Mouse (Mus musculus): ENCODE results near the gene Ndufc2. TPM values are rescaled to one million over a fixed set of nuclear protein-coding genes. Genes with fewer than 3 reads are reported as not detected.

The Ndufc2 gene
- 324 and 325 TPM in 2 replicates for polyA plus RNA-seq (2015; fragmentation: Nextera tagmentation; extraction: Ambion mirVana)

GRCm38 (mm10) chr7:97399960-97400715 is at the start of gene Ndufc2:
Ndufc2 (plus strand) TSS chr7:97400003.
- peak within 1 kb of the TSS; percentile 81 for H3K4me2 ChIP-seq (replicated peaks; ENCODE audit: low read depth, low read length)
- ATAC-seq (ENCODE audit: low FRiP score, low TSS enrichment): peak; percentile 95
- peak within 1 kb of the TSS; percentile 97 for H3K9ac ChIP-seq (replicated peaks; ENCODE audit: low read length)
- H3K4me1 ChIP-seq (ENCODE audit: insufficient read depth, low read length): peaks cover 11% of the 10 kb centered on the region; the same call in 1 of the 2 replicates
- peak within 1 kb of the TSS; percentile 97 for H3K4me3 ChIP-seq (ENCODE audit: low read length)
- under 1% methylated on average over 54 of the region's 54 CpGs for WGBS
- H3K27ac ChIP-seq (ENCODE audit: low read length): peak within 1 kb of the TSS; percentile 92
- no peaks in the 10 kb centered on the region for H3K27me3 ChIP-seq (ENCODE audit: insufficient read depth, low read length)
- H3K9me3 ChIP-seq (ENCODE audit: low read length): peaks cover 6% of the 10 kb centered on the region; the same call in 1 of the 2 replicates
- peaks cover 11% of the 10 kb centered on the region; the same call in 1 of the 2 replicates for H3K36me3 ChIP-seq (ENCODE audit: insufficient read depth, low read length)

GRCm38 (mm10) chr7:97350891-97351290 is 48.9 kb upstream of the Ndufc2 start:
- Histone ChIP-seq H3K4me2 (replicated peaks; ENCODE audit: low read depth, low read length) (no peak overlapping the region), H3K9ac (replicated peaks; ENCODE audit: low read length) (no peak overlapping the region), H3K27ac (ENCODE audit: low read length) (no peak overlapping the region), H3K4me1 (ENCODE audit: insufficient read depth, low read length) (no peaks in the 10 kb centered on the region), H3K36me3 (ENCODE audit: insufficient read depth, low read length) (0 out of 2 replicates have a peak, but pooled peaks cover 4% of the 10 kb centered on the region), H3K27me3 (ENCODE audit: insufficient read depth, low read length) (no peaks in the 10 kb centered on the region), H3K9me3 (ENCODE audit: low read length) (no peaks in the 10 kb centered on the region), H3K4me3 (ENCODE audit: low read length) (no peak overlapping the region)
- WGBS: 92% methylated on average over 5 of the region's 5 CpGs
- no peak for ATAC-seq (ENCODE audit: low FRiP score, low TSS enrichment)

DNA sequence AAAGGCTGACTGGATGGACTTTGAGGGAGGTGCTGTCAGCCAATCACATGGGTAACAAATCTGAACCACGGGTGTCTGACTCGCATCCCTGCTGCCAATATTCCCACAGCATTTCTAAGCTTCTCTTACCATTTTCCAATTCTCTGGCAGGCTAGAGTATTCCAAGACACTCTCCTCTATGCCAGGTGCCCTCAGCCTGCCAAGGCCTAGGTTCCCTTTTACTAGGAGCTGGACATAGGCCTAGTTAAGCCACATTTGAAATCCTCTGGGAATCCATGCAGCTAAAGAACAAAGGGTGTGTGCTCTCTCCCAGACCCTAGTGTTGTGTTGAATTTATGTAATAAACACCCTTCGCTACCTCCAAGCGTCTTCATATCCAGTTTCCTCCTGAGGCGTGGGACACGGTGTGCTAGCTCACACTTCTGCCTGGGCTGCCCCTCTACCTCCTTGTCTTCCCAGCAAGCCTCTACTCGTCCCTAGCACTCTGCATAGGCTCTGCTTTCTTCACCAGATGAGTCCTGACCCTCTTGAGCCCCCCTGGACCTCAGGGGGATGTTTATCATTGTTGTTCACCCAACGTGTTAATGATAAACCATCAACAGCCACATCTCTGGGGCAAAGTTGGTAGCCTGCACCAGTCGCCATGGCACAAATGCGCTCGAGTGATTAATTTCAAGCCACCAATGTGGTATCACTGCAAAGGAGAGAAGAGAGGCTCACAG is 47.9 kb upstream of the Ndufc2 start:
- H3K4me3 ChIP-seq (ENCODE audit: low read length): no peak overlapping the region
- no peak overlapping the region for H3K27ac ChIP-seq (ENCODE audit: low read length)
- H3K9ac ChIP-seq (replicated peaks; ENCODE audit: low read length): no peak overlapping the region
- H3K4me2 ChIP-seq (replicated peaks; ENCODE audit: low read depth, low read length): no peak overlapping the region
- ATAC-seq (ENCODE audit: low FRiP score, low TSS enrichment): no peak
- H3K9me3 ChIP-seq (ENCODE audit: low read length): no peaks in the 10 kb centered on the region
- H3K27me3 ChIP-seq (ENCODE audit: insufficient read depth, low read length): no peaks in the 10 kb centered on the region
- H3K36me3 ChIP-seq (ENCODE audit: insufficient read depth, low read length): 0 out of 2 replicates have a peak, but pooled peaks cover 4% of the 10 kb centered on the region
- no peaks in the 10 kb centered on the region for H3K4me1 ChIP-seq (ENCODE audit: insufficient read depth, low read length)
- 84% methylated on average over 11 of the region's 11 CpGs for WGBS

DNA sequence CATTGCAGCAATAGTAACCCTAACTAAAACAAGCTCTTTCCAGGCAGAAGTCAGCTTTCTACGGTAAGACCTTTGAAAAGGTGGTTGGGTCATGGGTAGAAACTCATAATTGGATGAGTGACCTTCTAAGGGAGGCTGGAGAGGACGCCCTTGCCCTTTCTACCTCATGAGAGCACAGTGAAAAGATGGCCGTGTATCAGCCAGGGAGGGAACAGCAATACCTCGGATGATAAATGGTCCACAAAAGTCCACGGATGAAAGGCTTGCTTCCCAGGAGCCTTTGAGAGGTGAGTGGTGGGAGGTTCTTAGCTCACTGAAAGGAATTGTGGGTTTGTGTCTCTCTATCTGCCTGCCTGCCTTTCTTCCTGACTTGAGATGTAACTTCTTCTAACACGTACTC is 46.4 kb upstream of the Ndufc2 start:
- H3K4me2 ChIP-seq (replicated peaks; ENCODE audit: low read depth, low read length): no peak overlapping the region
- H3K4me1 ChIP-seq (ENCODE audit: insufficient read depth, low read length): no peaks in the 10 kb centered on the region
- no peak for ATAC-seq (ENCODE audit: low FRiP score, low TSS enrichment)
- no peak overlapping the region for H3K4me3 ChIP-seq (ENCODE audit: low read length)
- 0 out of 2 replicates have a peak, but pooled peaks cover 4% of the 10 kb centered on the region for H3K36me3 ChIP-seq (ENCODE audit: insufficient read depth, low read length)
- H3K9ac ChIP-seq (replicated peaks; ENCODE audit: low read length): no peak overlapping the region
- 84% methylated on average over 6 of the region's 6 CpGs for WGBS
- no peaks in the 10 kb centered on the region for H3K9me3 ChIP-seq (ENCODE audit: low read length)
- H3K27me3 ChIP-seq (ENCODE audit: insufficient read depth, low read length): no peaks in the 10 kb centered on the region
- H3K27ac ChIP-seq (ENCODE audit: low read length): no peak overlapping the region

GRCm38 (mm10) chr7:97355068-97355841 is 44.5 kb upstream of the Ndufc2 start:
- 45% methylated on average over 13 of the region's 13 CpGs for WGBS
- Histone ChIP-seq H3K27ac (ENCODE audit: low read length) (no peak overlapping the region), H3K36me3 (ENCODE audit: insufficient read depth, low read length) (no peaks in the 10 kb centered on the region), H3K9me3 (ENCODE audit: low read length) (no peaks in the 10 kb centered on the region), H3K9ac (replicated peaks; ENCODE audit: low read length) (no peak overlapping the region), H3K4me1 (ENCODE audit: insufficient read depth, low read length) (no peaks in the 10 kb centered on the region), H3K27me3 (ENCODE audit: insufficient read depth, low read length) (no peaks in the 10 kb centered on the region), H3K4me3 (ENCODE audit: low read length) (no peak overlapping the region), H3K4me2 (replicated peaks; ENCODE audit: low read depth, low read length) (no peak overlapping the region)
- ATAC-seq (ENCODE audit: low FRiP score, low TSS enrichment): no peak

DNA sequence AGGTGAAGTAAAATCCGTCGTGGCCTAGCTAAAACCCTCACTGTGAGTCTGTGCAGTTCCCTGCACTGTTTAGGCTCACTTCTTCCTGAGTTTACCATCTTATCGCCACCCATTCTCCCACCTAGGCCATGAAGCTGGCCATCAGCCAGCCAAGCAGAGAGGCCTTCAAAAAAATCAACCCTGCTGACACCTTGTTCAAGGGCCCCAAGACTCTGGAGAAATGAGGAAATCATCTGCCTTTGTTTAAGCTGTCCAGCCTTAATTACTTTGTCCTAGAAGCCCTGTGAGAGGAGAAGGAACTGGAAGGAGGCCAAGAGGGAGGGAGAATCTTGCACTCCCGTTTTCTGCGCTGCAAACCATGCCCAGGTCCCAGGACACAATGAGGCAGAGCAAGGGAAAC is 43.5 kb upstream of the Ndufc2 start:
- ATAC-seq (ENCODE audit: low FRiP score, low TSS enrichment): no peak
- no peaks in the 10 kb centered on the region for H3K27me3 ChIP-seq (ENCODE audit: insufficient read depth, low read length)
- no peak overlapping the region for H3K9ac ChIP-seq (replicated peaks; ENCODE audit: low read length)
- no peak overlapping the region for H3K4me3 ChIP-seq (ENCODE audit: low read length)
- H3K4me1 ChIP-seq (ENCODE audit: insufficient read depth, low read length): no peaks in the 10 kb centered on the region
- 81% methylated on average over 5 of the region's 5 CpGs for WGBS
- H3K4me2 ChIP-seq (replicated peaks; ENCODE audit: low read depth, low read length): no peak overlapping the region
- H3K36me3 ChIP-seq (ENCODE audit: insufficient read depth, low read length): no peaks in the 10 kb centered on the region
- H3K9me3 ChIP-seq (ENCODE audit: low read length): no peaks in the 10 kb centered on the region
- H3K27ac ChIP-seq (ENCODE audit: low read length): no peak overlapping the region

GRCm38 (mm10) chr7:97356875-97357276 is 42.9 kb upstream of the Ndufc2 start:
- no peak for ATAC-seq (ENCODE audit: low FRiP score, low TSS enrichment)
- Histone ChIP-seq H3K4me2 (replicated peaks; ENCODE audit: low read depth, low read length) (no peak overlapping the region), H3K4me1 (ENCODE audit: insufficient read depth, low read length) (no peaks in the 10 kb centered on the region), H3K27ac (ENCODE audit: low read length) (no peak overlapping the region), H3K27me3 (ENCODE audit: insufficient read depth, low read length) (no peaks in the 10 kb centered on the region), H3K9ac (replicated peaks; ENCODE audit: low read length) (no peak overlapping the region), H3K9me3 (ENCODE audit: low read length) (no peaks in the 10 kb centered on the region), H3K36me3 (ENCODE audit: insufficient read depth, low read length) (no peaks in the 10 kb centered on the region), H3K4me3 (ENCODE audit: low read length) (no peak overlapping the region)
- 77% methylated on average over 5 of the region's 5 CpGs for WGBS

GRCm38 (mm10) chr7:97357840-97358239 is 42.0 kb upstream of the Ndufc2 start:
- H3K27me3 ChIP-seq (ENCODE audit: insufficient read depth, low read length): no peaks in the 10 kb centered on the region
- H3K36me3 ChIP-seq (ENCODE audit: insufficient read depth, low read length): no peaks in the 10 kb centered on the region
- H3K9ac ChIP-seq (replicated peaks; ENCODE audit: low read length): no peak overlapping the region
- no peaks in the 10 kb centered on the region for H3K4me1 ChIP-seq (ENCODE audit: insufficient read depth, low read length)
- no peak overlapping the region for H3K27ac ChIP-seq (ENCODE audit: low read length)
- H3K9me3 ChIP-seq (ENCODE audit: low read length): no peaks in the 10 kb centered on the region
- ATAC-seq (ENCODE audit: low FRiP score, low TSS enrichment): no peak
- H3K4me3 ChIP-seq (ENCODE audit: low read length): no peak overlapping the region
- 79% methylated on average over 3 of the region's 3 CpGs for WGBS
- H3K4me2 ChIP-seq (replicated peaks; ENCODE audit: low read depth, low read length): no peak overlapping the region

DNA sequence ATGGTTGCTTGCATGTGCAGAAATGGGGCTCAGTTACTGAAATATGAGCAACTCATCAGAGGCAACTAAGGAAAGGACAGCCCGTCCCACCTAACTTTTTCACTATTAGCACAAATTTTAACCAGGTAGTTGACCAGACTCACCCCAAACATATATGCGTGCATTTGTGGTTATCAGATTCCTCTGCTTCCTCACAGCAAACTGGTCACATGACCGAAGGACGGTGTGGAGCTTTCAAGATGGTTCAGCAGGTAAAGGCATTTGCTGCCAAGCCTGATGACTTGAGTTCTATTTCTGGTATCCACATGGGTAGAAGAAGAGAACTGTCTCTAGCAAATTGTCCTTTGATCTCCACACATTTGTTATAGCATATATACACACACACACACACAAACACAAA is 41.5 kb upstream of the Ndufc2 start:
- 89% methylated on average over 4 of the region's 4 CpGs for WGBS
- no peak for ATAC-seq (ENCODE audit: low FRiP score, low TSS enrichment)
- Histone ChIP-seq H3K4me1 (ENCODE audit: insufficient read depth, low read length) (no peaks in the 10 kb centered on the region), H3K4me2 (replicated peaks; ENCODE audit: low read depth, low read length) (no peak overlapping the region), H3K27me3 (ENCODE audit: insufficient read depth, low read length) (no peaks in the 10 kb centered on the region), H3K4me3 (ENCODE audit: low read length) (no peak overlapping the region), H3K9ac (replicated peaks; ENCODE audit: low read length) (no peak overlapping the region), H3K9me3 (ENCODE audit: low read length) (no peaks in the 10 kb centered on the region), H3K36me3 (ENCODE audit: insufficient read depth, low read length) (no peaks in the 10 kb centered on the region), H3K27ac (ENCODE audit: low read length) (no peak overlapping the region)
